In the genomic region with DNA sequence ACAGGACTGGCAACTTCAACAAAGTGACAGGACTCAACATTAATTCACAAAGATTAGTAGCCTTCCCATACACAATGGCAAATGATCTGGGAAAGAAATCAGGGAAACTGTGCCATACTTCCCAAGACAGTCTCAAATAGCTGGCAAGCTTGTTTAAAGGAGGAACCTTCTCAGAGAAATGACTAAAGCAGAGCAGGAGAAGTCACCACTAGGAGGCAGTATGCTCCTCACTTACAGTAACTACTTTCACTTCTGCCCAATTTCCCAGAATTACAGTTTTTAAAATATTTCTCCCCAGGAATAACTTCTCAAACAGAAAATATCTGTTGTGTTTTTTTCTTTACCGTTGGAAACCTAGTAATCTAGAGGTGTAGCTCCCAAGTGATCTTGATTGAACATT, we compare ENCODE assay signal across 9 mouse cellular contexts. TPM values are rescaled to one million over a fixed set of nuclear protein-coding genes. Genes with fewer than 3 reads are reported as not detected.
A peak's percentile ranks its signal among the peaks of the same experiment; 100 is the strongest.
DNase-seq lines count a peak whose midpoint lies in the region; ATAC-seq and TF ChIP-seq lines count a peak whose summit lies in the region.
"Had no signal": no experiment of that assay in that cellular context is flagged by ENCODE, and none has a peak within 500 bp of the region (broad histone marks: within the 10 kb centered on the region; RNA-seq: fewer than 3 reads in every experiment).

No protein-coding gene starts in this region.

- H3K9me3 ChIP-seq in liver, postnatal 0 days (ENCODE audit: low read length) = no peaks in the 10 kb centered on the region
- H3K9me3 ChIP-seq in midbrain, embryonic 15.5 days = no peaks in the 10 kb centered on the region
- H3K9me3 ChIP-seq: hindbrain, embryonic 15.5 days had no signal

- intact Hi-C loops in heart, postnatal 36 days (cut with DNase I) = loop anchor here (1.0 to 5.0 kb wide), 2 partner anchors 171 to 336 kb away; no protein-coding TSS in a partner anchor

- no peaks in the 10 kb centered on the region for H3K27me3 ChIP-seq in liver, postnatal 0 days (ENCODE audit: insufficient read depth, low read length)
- H3K27me3 ChIP-seq in midbrain, embryonic 15.5 days (replicated peaks) = no peaks in the 10 kb centered on the region
- H3K27me3 ChIP-seq: hindbrain, embryonic 15.5 days had no signal

- H3K9ac ChIP-seq in liver, postnatal 0 days (replicated peaks) = no peak overlapping the region
- H3K9ac ChIP-seq in midbrain, embryonic 15.5 days = no peak overlapping the region
- H3K9ac ChIP-seq: hindbrain, embryonic 15.5 days had no signal

- H3K4me3 ChIP-seq in liver, postnatal 0 days (ENCODE audit: low read depth, low read length) = no peak overlapping the region
- no peak overlapping the region for H3K4me3 ChIP-seq in midbrain, embryonic 15.5 days
- H3K4me3 ChIP-seq: hindbrain, embryonic 15.5 days had no signal

- no peak for ATAC-seq in liver, postnatal 0 days
- ATAC-seq in midbrain, embryonic 15.5 days (replicated peaks) = no peak

- no peak overlapping the region for H3K27ac ChIP-seq in liver, postnatal 0 days (ENCODE audit: low read depth)
- H3K27ac ChIP-seq in midbrain, embryonic 15.5 days = no peak overlapping the region
- H3K27ac ChIP-seq: hindbrain, embryonic 15.5 days had no signal

- H3K4me2 ChIP-seq in liver, postnatal 0 days (ENCODE audit: low read depth, low read length) = no peak overlapping the region
- no peak overlapping the region for H3K4me2 ChIP-seq in midbrain, embryonic 15.5 days
- H3K4me2 ChIP-seq: hindbrain, embryonic 15.5 days had no signal

- no peaks in the 10 kb centered on the region for H3K36me3 ChIP-seq in liver, postnatal 0 days (replicated peaks; ENCODE audit: insufficient read depth, low read length)
- H3K36me3 ChIP-seq in midbrain, embryonic 15.5 days (replicated peaks) = no peaks in the 10 kb centered on the region
- H3K36me3 ChIP-seq: hindbrain, embryonic 15.5 days had no signal

- TF ChIP-seq EP300 in liver, postnatal 0 days (IDR thresholded peaks at IDR 0.05; ENCODE audit: low read depth) = no peak

- peak; percentile 49 for DNase-seq in embryo, embryonic 10 days (ENCODE audit: low spot score)
- DNase-seq in embryo, embryonic 9.5 days (ENCODE audit: extremely low spot score) = no peak
- DNase-seq in liver, postnatal 0 days = no peak
- DNase-seq in liver (no peak), adipocyte (ENCODE audit: low spot score) (peak; percentile 84)
- DNase-seq in heart, postnatal 36 days = peak; percentile 32 to 37
- DNase-seq in natural killer cell, adult 2 months (ENCODE audit: low spot score in 2 of 2) = peak; percentile 37 to 38

- 35% methylated on average over 1 of the region's 1 CpGs for WGBS in liver, postnatal 0 days (ENCODE audit: insufficient replicate concordance)
- WGBS in midbrain, embryonic 15.5 days = 57% methylated on average over 1 of the region's 1 CpGs

- H3K4me1 ChIP-seq in liver, postnatal 0 days (ENCODE audit: insufficient read depth) = peaks cover 5% of the 10 kb centered on the region; the same call in 1 of the 2 replicates
- H3K4me1 ChIP-seq in midbrain, embryonic 15.5 days = no peaks in the 10 kb centered on the region
- H3K4me1 ChIP-seq: hindbrain, embryonic 15.5 days had no signal

- peak; percentile 78 for TF ChIP-seq CTCF in liver, postnatal 0 days (IDR thresholded peaks at IDR 0.05; ENCODE audit: low read depth)

RNA-seq across cellular contexts. Expression of gene Abcg3, which starts 4.2 kb away (rescaled TPM):
- 3.8 and 4.2 TPM in 2 replicates for polyA plus RNA-seq in liver, postnatal 0 days (2015; fragmentation: Nextera tagmentation; extraction: Ambion mirVana)
- total RNA-seq in heart, postnatal 36 days (2021) = under 1 TPM; 0.08 to 0.30 TPM
- 0.52 and 0.60 TPM in 2 replicates for polyA plus RNA-seq in midbrain, embryonic 15.5 days (2015; fragmentation: Nextera tagmentation; extraction: Ambion mirVana)

Comparison
In these comparisons a context has a peak if more than half of its experiments do, and no peak if none do; other contexts are left out.
1. DNase-seq: peak in embryo, embryonic 10 days (single experiment), adipocyte (single experiment), heart, postnatal 36 days (2 of 2) and natural killer cell, adult 2 months (2 of 2); none in embryo, embryonic 9.5 days (single experiment), liver, postnatal 0 days (single experiment) and liver (single experiment).